Mouse (Mus musculus) CH12.LX (cell line): ENCODE data around the gene Mpig6b. TPM values are rescaled to one million over a fixed set of nuclear protein-coding genes. Genes with fewer than 3 reads are reported as not detected.

ENCODE experiments used
- DNase-seq: peaks from one replicate; pipeline ENCODE4 v3.0.0-alpha.2; 2013; ENCODE audit errors: extremely low read depth
- H3K27ac ChIP-seq: 2 replicates; pipeline ENCODE4 v1.5.1; 2012; ENCODE audit warnings: low read depth, mild to moderate bottlenecking, control low read depth, moderate library complexity; ENCODE audit not compliant: insufficient read depth
- H3K27me3 ChIP-seq: replicated peaks from 2 replicates; pipeline ENCODE3; 2012; ENCODE audit warnings: inconsistent platforms
- H3K36me3 ChIP-seq, 2 experiments: replicated peaks in 1 of 2; 2 replicates each; pipeline versions ENCODE3 to v1.6.1; 2012; ENCODE audit warnings: inconsistent platforms in 1 of 2, low read length in 1 of 2, mild to moderate bottlenecking in 1 of 2, mixed read lengths in 1 of 2, moderate library complexity in 1 of 2; ENCODE audit not compliant: control insufficient read depth in 1 of 2, insufficient read depth in 1 of 2
- H3K4me1 ChIP-seq, 2 experiments: 2 replicates each; pipeline ENCODE4 v1.6.1; 2012; ENCODE audit warnings: inconsistent platforms in 1 of 2, moderate library complexity in 1 of 2; ENCODE audit not compliant: insufficient read depth in 2 of 2, control insufficient read depth in 1 of 2
- H3K4me2 ChIP-seq: 2 replicates; pipeline ENCODE4 v1.6.1; 2012; ENCODE audit warnings: low read depth, mild to moderate bottlenecking, control low read depth; ENCODE audit not compliant: poor library complexity, insufficient read depth, severe bottlenecking
- H3K4me3 ChIP-seq, 3 experiments: fragments of 150-350 bp in 1 of 3; sonication (generic) in 1 of 3; replicated peaks in 1 of 3; 2 replicates each; pipeline versions ENCODE3 to v1.5.1; 2011 to 2012; ENCODE audit warnings: low read depth in 2 of 3, low read length in 2 of 3, mild to moderate bottlenecking in 2 of 3, moderate library complexity in 2 of 3, control low read depth in 1 of 3, improper control_type of control experiment in 1 of 3, inconsistent platforms in 1 of 3, mixed read lengths in 1 of 3; ENCODE audit not compliant: poor library complexity in 1 of 3
- H3K79me2 ChIP-seq: replicated peaks from 2 replicates; pipeline ENCODE4 v1.6.1; 2012; ENCODE audit warnings: mild to moderate bottlenecking, moderate library complexity; ENCODE audit not compliant: control insufficient read depth, poor library complexity, insufficient read depth, severe bottlenecking; ENCODE audit errors: extremely low read depth
- H3K9ac ChIP-seq: 2 replicates; pipeline ENCODE4 v1.6.1; 2012; ENCODE audit warnings: low read depth, mild to moderate bottlenecking, control low read depth, moderate library complexity; ENCODE audit not compliant: insufficient read depth
- H3K9me3 ChIP-seq: replicated peaks from 2 replicates; pipeline ENCODE3; 2012; ENCODE audit warnings: low read length, inconsistent platforms, mixed read lengths
- BHLHE40 ChIP-seq: IDR thresholded peaks from 2 replicates; pipeline ENCODE4 v1.6.1; 2011; ENCODE audit warnings: mild to moderate bottlenecking, low read depth, low read length, improper control_type of control experiment
- CTCF ChIP-seq, 2 experiments: IDR thresholded peaks in 1 of 2; conservative IDR thresholded peaks in 1 of 2; 2 replicates each; pipeline ENCODE4 v1.5.1; 2011 to 2012; ENCODE audit warnings: low read depth in 2 of 2, low read length in 2 of 2, improper control_type of control experiment in 1 of 2, inconsistent platforms in 1 of 2, mild to moderate bottlenecking in 1 of 2, moderate library complexity in 1 of 2
- IRF4 ChIP-seq: IDR thresholded peaks from 2 replicates; pipeline ENCODE4 v1.6.1; 2014; ENCODE audit warnings: low read depth, mild to moderate bottlenecking, inconsistent platforms, low read length, improper control_type of control experiment
- JUN ChIP-seq: IDR thresholded peaks from 2 replicates; pipeline ENCODE4 v1.6.1; 2011; ENCODE audit warnings: low read depth, mild to moderate bottlenecking, low read length, improper control_type of control experiment, moderate library complexity; ENCODE audit not compliant: insufficient read depth
- KAT2A ChIP-seq: IDR thresholded peaks from 2 replicates; pipeline ENCODE4 v1.6.1; 2012; ENCODE audit warnings: low read length, improper control_type of control experiment, inconsistent platforms; ENCODE audit not compliant: insufficient replicate concordance
- MAX ChIP-seq: IDR thresholded peaks from 2 replicates; pipeline ENCODE4 v1.6.1; 2011; ENCODE audit warnings: low read length, improper control_type of control experiment
- MXI1 ChIP-seq: IDR thresholded peaks from 2 replicates; pipeline ENCODE4 v1.6.1; 2011; ENCODE audit warnings: mild to moderate bottlenecking, low read depth, low read length, improper control_type of control experiment
- NELFE ChIP-seq: IDR thresholded peaks from 2 replicates; pipeline ENCODE4 v1.6.1; 2011; ENCODE audit warnings: low read depth, low read length, improper control_type of control experiment
- NRF1 ChIP-seq: IDR thresholded peaks from 2 replicates; pipeline ENCODE4 v1.6.1; 2014; ENCODE audit warnings: low read depth, mild to moderate bottlenecking, inconsistent platforms, low read length, improper control_type of control experiment, moderate library complexity
- PAX5 ChIP-seq: IDR thresholded peaks from 2 replicates; pipeline ENCODE4 v1.6.1; 2012; ENCODE audit warnings: low read length, inconsistent platforms, mixed read lengths
- POLR2A ChIP-seq: IDR thresholded peaks from 2 replicates; pipeline ENCODE4 v1.6.1; 2011; ENCODE audit warnings: low read depth, mild to moderate bottlenecking, improper control_type of control experiment, low read length
- TBP ChIP-seq: conservative IDR thresholded peaks from 2 replicates; pipeline ENCODE4 v1.6.1; 2011; ENCODE audit warnings: low read depth, low read length, improper control_type of control experiment
- UBTF ChIP-seq: IDR thresholded peaks from 2 replicates; pipeline ENCODE4 v1.6.1; 2012; ENCODE audit warnings: low read depth, mild to moderate bottlenecking, inconsistent platforms, low read length, improper control_type of control experiment, moderate library complexity
- USF1 ChIP-seq: IDR thresholded peaks from 2 replicates; pipeline ENCODE4 v1.6.1; 2014; ENCODE audit warnings: low read depth, mild to moderate bottlenecking, inconsistent platforms, low read length, improper control_type of control experiment
- ZMIZ1 ChIP-seq: IDR thresholded peaks from 2 replicates; pipeline ENCODE4 v1.6.1; 2012; ENCODE audit warnings: low read depth, mild to moderate bottlenecking, inconsistent platforms, low read length, improper control_type of control experiment
- dilution Hi-C: fragments of 300-500 bp; cut with MboI; formaldehyde crosslinking; loops from 2 replicates; pipeline ENCODE4 v1.14.3; 2020; ENCODE audit warnings: low sequenced_read_pairs; ENCODE audit not compliant: extremely low pct_unique_long_range_greater_than_20kb, extremely low pct_ligation_motif_present
- in situ Hi-C: fragments of 300-500 bp; cut with MboI; formaldehyde crosslinking; loops from 3 replicates; pipeline ENCODE4 v1.14.3; 2019; ENCODE audit warnings: low sequenced_read_pairs, low pct_ligation_motif_present, low pct_unique_long_range_greater_than_20kb, mixed read lengths
- polyA plus RNA-seq: library from polyadenylated mRNA; unstranded; fragments of >175 nt; gene quantifications from 2 replicates; pipeline ENCODE4 v1.2.1, GENCODE M21; 2012; ENCODE audit warnings: low read depth; ENCODE audit not compliant: insufficient read length
- total RNA-seq, 2 experiments: library from RNA; depleted of rRNA; stranded (reverse); fragments of 300-350 nt in 1 of 2; fragments of >200 nt in 1 of 2; gene quantifications; 2 replicates each; pipeline ENCODE4 v1.2.3; 2012 to 2014

Mpig6b gene
- total and polyA plus RNA-seq, 3 experiments = 0.10 TPM; not detected in 2

DNA sequence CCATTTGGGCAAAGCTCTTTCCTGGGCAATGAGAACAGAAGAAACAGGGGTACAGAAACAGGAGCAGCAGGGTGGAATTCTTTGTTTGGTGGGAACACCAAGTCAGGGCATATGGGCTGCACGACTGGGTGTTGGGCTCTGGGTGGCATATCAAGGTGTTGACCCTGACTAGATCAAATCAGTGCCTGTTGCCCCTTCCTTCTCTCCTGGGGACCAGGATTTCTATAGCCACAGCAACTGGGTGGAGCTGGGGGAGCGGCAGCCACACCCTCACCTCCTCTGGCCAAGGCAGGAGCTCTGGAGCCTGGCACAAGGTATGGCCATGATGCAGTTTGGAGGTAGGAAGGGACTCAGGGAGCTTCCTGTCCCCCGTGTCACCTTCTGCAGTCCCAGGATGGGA is 47.8 kb downstream of the Mpig6b start:
- no peak overlapping the region for H3K9ac ChIP-seq
- H3K4me3 ChIP-seq = no peak overlapping the region
- no peak overlapping the region for H3K4me2 ChIP-seq
- no peaks in the 10 kb centered on the region for H3K27me3 ChIP-seq
- TF ChIP-seq BHLHE40 = no peak
- no peak for TF ChIP-seq JUN
- no peak for TF ChIP-seq UBTF
- TF ChIP-seq KAT2A = no peak
- TF ChIP-seq NELFE = no peak
- no peak for TF ChIP-seq PAX5
- no peak overlapping the region for H3K27ac ChIP-seq
- no peaks in the 10 kb centered on the region for H3K79me2 ChIP-seq
- in situ Hi-C loops (loop anchor here (10.0 kb wide), 1 partner anchor 217 kb away; the partner anchor contains the start of genes Atp6v1g2 and Nfkbil1), dilution Hi-C loops (no loop called here)
- no peaks in the 10 kb centered on the region for H3K9me3 ChIP-seq
- H3K4me1 ChIP-seq = peaks cover 0 to 12% of the 10 kb centered on the region in 2 experiments; a peak in 2 of 4 replicates
- H3K36me3 ChIP-seq = peaks cover 34 to 74% of the 10 kb centered on the region in 2 experiments
- DNase-seq = no peak

DNA sequence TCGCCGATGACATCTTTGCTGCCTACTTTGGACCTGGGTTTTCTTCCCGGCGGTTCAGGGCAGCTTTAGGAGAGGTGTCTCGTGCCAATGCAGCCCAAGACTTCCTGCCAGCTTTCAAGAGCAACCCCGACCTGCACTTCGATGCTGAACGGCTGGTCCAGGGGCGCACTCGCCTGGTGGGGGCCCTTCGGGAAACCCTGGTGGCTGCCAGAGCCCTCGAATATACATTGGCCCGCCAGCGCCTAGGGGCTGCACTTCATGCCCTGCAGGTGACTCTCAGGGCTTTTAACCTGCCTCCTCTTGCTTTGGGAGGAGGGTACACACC is 48.3 kb downstream of the Mpig6b start:
- no peaks in the 10 kb centered on the region for H3K27me3 ChIP-seq
- TF ChIP-seq IRF4 (no peak), UBTF (no peak), BHLHE40 (no peak), JUN (no peak), ZMIZ1 (no peak), CTCF (conservative IDR thresholded peaks at IDR 0.05 in 1 of 2, IDR thresholded peaks at IDR 0.05 in 1 of 2; ENCODE audit: low read depth in 2 of 2, low read length in 2 of 2) (no peak), MAX (no peak), KAT2A (no peak), MXI1 (no peak), NELFE (no peak), POLR2A (no peak), NRF1 (no peak), USF1 (no peak), TBP (no peak)
- in situ Hi-C loops (loop anchor here (10.0 kb wide), 1 partner anchor 217 kb away; the partner anchor contains the start of genes Atp6v1g2 and Nfkbil1), dilution Hi-C loops (no loop called here)
- DNase-seq = no peak
- H3K4me2 ChIP-seq = no peak overlapping the region
- peaks cover 39 to 75% of the 10 kb centered on the region in 2 experiments for H3K36me3 ChIP-seq
- no peaks in the 10 kb centered on the region for H3K79me2 ChIP-seq
- peaks cover 0 to 11% of the 10 kb centered on the region in 2 experiments; a peak in 2 of 4 replicates for H3K4me1 ChIP-seq
- H3K9me3 ChIP-seq = no peaks in the 10 kb centered on the region
- no peak overlapping the region for H3K27ac ChIP-seq
- no peak overlapping the region for H3K4me3 ChIP-seq
- H3K9ac ChIP-seq = no peak overlapping the region
